Mouse (Mus musculus): ENCODE measurements around the gene Gnmt. TPM values are rescaled to one million over a fixed set of nuclear protein-coding genes. Genes with fewer than 3 reads are reported as not detected.

The Gnmt gene
- polyA plus RNA-seq, 1 experiment from 2014 or later, result 14.9 TPM

GRCm38 (mm10) chr17:46690665-46691064 lies 38.3 kb downstream of the Gnmt start:
- WGBS, result 84% methylated on average over 12 of the region's 12 CpGs
- H3K9me3 ChIP-seq (ENCODE audit: low read length), result no peaks in the 10 kb centered on the region
- no peaks in the 10 kb centered on the region for H3K4me1 ChIP-seq (ENCODE audit: insufficient read depth, low read depth, low read length)
- H3K9ac ChIP-seq (replicated peaks; ENCODE audit: low read depth), result no peak overlapping the region
- ATAC-seq (no peak), DNase-seq (ENCODE audit: low spot score) (no peak)
- H3K4me3 ChIP-seq (ENCODE audit: low read depth, low read length), result no peak overlapping the region
- H3K27me3 ChIP-seq (replicated peaks; ENCODE audit: insufficient read depth, low read length), result no peaks in the 10 kb centered on the region
- H3K4me2 ChIP-seq (replicated peaks; ENCODE audit: low read depth, low read length), result no peak overlapping the region
- H3K27ac ChIP-seq (ENCODE audit: low read length), result no peak overlapping the region
- H3K36me3 ChIP-seq (ENCODE audit: insufficient read depth, low read length), result no peaks in the 10 kb centered on the region
- TF ChIP-seq CTCF (IDR thresholded peaks at IDR 0.05) (no peak), EP300 (IDR thresholded peaks at IDR 0.05) (no peak)

- Histone ChIP-seq H3K4me2 (replicated peaks; ENCODE audit: low read depth, low read length) (no peak overlapping the region), H3K9me3 (ENCODE audit: low read length) (no peaks in the 10 kb centered on the region), H3K27me3 (replicated peaks; ENCODE audit: insufficient read depth, low read length) (no peaks in the 10 kb centered on the region), H3K27ac (ENCODE audit: low read length) (no peak overlapping the region), H3K9ac (replicated peaks; ENCODE audit: low read depth) (no peak overlapping the region), H3K36me3 (ENCODE audit: insufficient read depth, low read length) (peaks cover 22% of the 10 kb centered on the region; the same call in 1 of the 2 replicates), H3K4me1 (ENCODE audit: insufficient read depth, low read depth, low read length) (peaks cover 4% of the 10 kb centered on the region; the same call in 1 of the 2 replicates), H3K4me3 (ENCODE audit: low read depth, low read length) (no peak overlapping the region)
- no peak for DNase-seq (ENCODE audit: low spot score)
- 90% methylated on average over 6 of the region's 6 CpGs for WGBS
- no peak for ATAC-seq
- no peak for TF ChIP-seq CTCF (IDR thresholded peaks at IDR 0.05)
- TF ChIP-seq EP300 (IDR thresholded peaks at IDR 0.05), result no peak
Measured at GRCm38 (mm10) chr17:46685913-46686312, 43.1 kb downstream of the Gnmt start.

- DNase-seq (ENCODE audit: low spot score) (no peak), ATAC-seq (no peak)
- WGBS, result 79% methylated on average over 16 of the region's 16 CpGs
- Histone ChIP-seq H3K9me3 (ENCODE audit: low read length) (no peaks in the 10 kb centered on the region), H3K4me2 (replicated peaks; ENCODE audit: low read depth, low read length) (no peak overlapping the region), H3K27ac (ENCODE audit: low read length) (no peak overlapping the region), H3K4me1 (ENCODE audit: insufficient read depth, low read depth, low read length) (peaks cover 14% of the 10 kb centered on the region; the same call in 1 of the 2 replicates), H3K36me3 (ENCODE audit: insufficient read depth, low read length) (peaks cover 22% of the 10 kb centered on the region; the same call in 1 of the 2 replicates), H3K27me3 (replicated peaks; ENCODE audit: insufficient read depth, low read length) (no peaks in the 10 kb centered on the region), H3K9ac (replicated peaks; ENCODE audit: low read depth) (no peak overlapping the region), H3K4me3 (ENCODE audit: low read depth, low read length) (no peak overlapping the region)
- no peak for TF ChIP-seq EP300 (IDR thresholded peaks at IDR 0.05)
- TF ChIP-seq CTCF (IDR thresholded peaks at IDR 0.05), result no peak
Measured at GRCm38 (mm10) chr17:46682654-46683389, 46.1 kb downstream of the Gnmt start.

GRCm38 (mm10) chr17:46681466-46682118 lies 47.4 kb downstream of the Gnmt start:
- H3K36me3 ChIP-seq (ENCODE audit: insufficient read depth, low read length), result peaks cover 26% of the 10 kb centered on the region; the same call in 1 of the 2 replicates
- DNase-seq (ENCODE audit: low spot score), result no peak
- WGBS, result 23% methylated on average over 12 of the region's 12 CpGs
- peak overlapping the region; percentile 52; the same call in 1 of the 2 replicates for H3K9ac ChIP-seq (replicated peaks; ENCODE audit: low read depth)
- H3K9me3 ChIP-seq (ENCODE audit: low read length), result no peaks in the 10 kb centered on the region
- H3K27me3 ChIP-seq (replicated peaks; ENCODE audit: insufficient read depth, low read length), result no peaks in the 10 kb centered on the region
- no peak for ATAC-seq
- H3K4me1 ChIP-seq (ENCODE audit: insufficient read depth, low read depth, low read length), result peaks cover 14% of the 10 kb centered on the region; the same call in 1 of the 2 replicates
- TF ChIP-seq EP300 (IDR thresholded peaks at IDR 0.05), result no peak
- no peak for TF ChIP-seq CTCF (IDR thresholded peaks at IDR 0.05)
- peak overlapping the region; percentile 90 for H3K4me3 ChIP-seq (ENCODE audit: low read depth, low read length)
- peak overlapping the region; percentile 81 for H3K4me2 ChIP-seq (replicated peaks; ENCODE audit: low read depth, low read length)
- no peak overlapping the region for H3K27ac ChIP-seq (ENCODE audit: low read length)

GRCm38 (mm10) chr17:46680760-46681373 lies 48.1 kb downstream of the Gnmt start, which contains the start of gene Klhdc3:
Gene Klhdc3 (minus strand): TSS chr17:46680914.
- peak; percentile 99 for ATAC-seq
- Histone ChIP-seq H3K4me3 (ENCODE audit: low read depth, low read length) (peak within 1 kb of the TSS; percentile 90), H3K27me3 (replicated peaks; ENCODE audit: insufficient read depth, low read length) (no peaks in the 10 kb centered on the region), H3K9ac (replicated peaks; ENCODE audit: low read depth) (peak within 1 kb of the TSS; percentile 65), H3K4me1 (ENCODE audit: insufficient read depth, low read depth, low read length) (peaks cover 14% of the 10 kb centered on the region; the same call in 1 of the 2 replicates), H3K4me2 (replicated peaks; ENCODE audit: low read depth, low read length) (peak within 1 kb of the TSS; percentile 81), H3K27ac (ENCODE audit: low read length) (peak within 1 kb of the TSS; percentile 89), H3K36me3 (ENCODE audit: insufficient read depth, low read length) (peaks cover 31% of the 10 kb centered on the region; the same call in 1 of the 2 replicates), H3K9me3 (ENCODE audit: low read length) (no peaks in the 10 kb centered on the region)
- TF ChIP-seq CTCF (IDR thresholded peaks at IDR 0.05) (peak; percentile 36), EP300 (IDR thresholded peaks at IDR 0.05) (peak; percentile 31; the same call in 1 of the 2 replicates)
- DNase-seq (ENCODE audit: low spot score), result peak; percentile 99
- WGBS, result 2% methylated on average over 48 of the region's 49 CpGs

Measured in lung, postnatal 0 days (tissue).